Mouse (Mus musculus): ENCODE measurements around the gene Myo18b. TPM values are rescaled to one million over a fixed set of nuclear protein-coding genes. Genes with fewer than 3 reads are reported as not detected.

The Myo18b gene
- polyA plus RNA-seq, 1 experiment from 2014 or later = 0.65 TPM

Other genes with a start within 250 kb of the Myo18b start
- gene Grk3, start 119.4 kb upstream of the Myo18b start, polyA plus RNA-seq (2015; fragmentation: Nextera tagmentation; extraction: Ambion mirVana) = 8.1 and 8.7 TPM in 2 replicates
- not detected in 2 replicates for gene Crybb2, start 173.8 kb upstream of the Myo18b start, polyA plus RNA-seq (2015; fragmentation: Nextera tagmentation; extraction: Ambion mirVana)
- gene Crybb3, start 185.2 kb upstream of the Myo18b start, polyA plus RNA-seq (2015; fragmentation: Nextera tagmentation; extraction: Ambion mirVana) = 0.57 and 0.65 TPM in 2 replicates

Data from forebrain, embryonic 13.5 days (tissue).